Mouse (Mus musculus) ES-E14 (cell line): Measurements from ENCODE around the gene Tmprss3.

Source experiments
- CHD2 ChIP-seq: IDR thresholded peaks from 2 replicates; pipeline ENCODE4 v1.6.1; 2014; ENCODE audit warnings: mild to moderate bottlenecking, low read depth, low read length, inconsistent platforms
- HCFC1 ChIP-seq: IDR thresholded peaks from 2 replicates; pipeline ENCODE4 v1.6.1; 2012; ENCODE audit warnings: low read length, inconsistent platforms, borderline replicate concordance; ENCODE audit not compliant: insufficient read depth
- MAFK ChIP-seq: IDR thresholded peaks from 2 replicates; pipeline ENCODE4 v1.6.1; 2014; ENCODE audit warnings: mild to moderate bottlenecking, low read depth, low read length, inconsistent platforms; ENCODE audit not compliant: insufficient read depth
- ZC3H11A ChIP-seq: IDR thresholded peaks from 2 replicates; pipeline ENCODE4 v1.6.1; 2012; ENCODE audit warnings: low read depth, mild to moderate bottlenecking, inconsistent platforms, low read length, borderline replicate concordance
- ZNF384 ChIP-seq: IDR thresholded peaks from 2 replicates; pipeline ENCODE4 v1.6.1; 2012; ENCODE audit warnings: low read depth, low read length, inconsistent platforms

DNA sequence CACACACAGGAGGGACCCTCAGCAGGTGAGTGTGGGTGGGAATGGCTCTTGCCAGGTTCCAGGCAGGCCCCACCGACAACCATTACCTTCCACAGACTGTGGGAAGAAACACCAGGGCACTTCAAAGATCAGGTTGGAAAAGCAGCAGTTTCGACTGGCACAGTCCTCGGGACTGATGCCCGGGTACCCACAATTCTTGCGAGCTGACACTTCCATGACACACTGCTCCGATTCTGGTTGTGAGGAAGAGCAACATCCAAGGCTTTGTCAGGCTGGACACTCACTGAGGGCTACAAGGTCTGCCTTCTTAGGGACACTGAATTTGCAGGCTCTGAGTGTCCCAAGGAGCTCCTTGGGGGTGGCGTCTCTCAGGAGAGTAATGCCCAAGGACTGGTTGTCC, 56.7 kb downstream of the Tmprss3 start:
- TF ChIP-seq CHD2 (no peak), ZNF384 (no peak), MAFK (no peak), ZC3H11A (no peak), HCFC1 (no peak)
